Comparison of ENCODE assay signal across 8 mouse cellular contexts in the genomic region with DNA sequence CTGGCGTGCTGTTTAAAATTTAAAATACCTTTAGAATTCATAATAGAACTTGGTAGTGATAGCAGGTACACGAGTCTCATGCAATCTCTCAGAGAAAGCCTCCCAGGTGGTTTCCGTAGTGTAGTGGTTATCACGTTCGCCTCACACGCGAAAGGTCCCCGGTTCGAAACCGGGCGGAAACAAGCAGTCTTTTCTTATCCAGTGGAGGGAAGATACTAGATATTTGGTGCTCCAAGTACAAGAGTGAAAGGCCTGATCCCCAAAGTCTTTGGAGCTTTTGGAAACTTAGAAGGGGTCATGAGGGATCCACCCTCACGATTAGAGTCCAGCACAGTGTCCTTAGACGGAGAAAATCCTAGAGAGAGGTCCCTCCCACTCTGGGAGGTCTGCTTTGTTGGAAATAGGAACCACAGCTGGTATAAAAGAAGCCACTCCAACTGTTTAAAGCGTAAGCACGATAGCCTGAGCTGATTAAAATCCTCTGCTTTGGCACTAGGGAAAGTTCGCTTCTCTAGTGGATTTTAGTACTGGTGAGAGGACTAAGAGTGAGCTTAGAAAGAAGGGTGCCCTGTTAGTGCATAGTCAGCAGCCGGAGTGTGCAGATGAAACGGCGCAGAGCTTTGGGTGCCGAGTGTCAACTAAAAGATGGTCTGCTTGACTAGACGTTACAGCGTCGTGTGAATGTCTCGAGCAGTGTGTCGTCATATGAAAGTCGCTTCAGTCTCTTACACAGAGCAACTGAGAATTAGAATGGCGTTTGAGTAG. TPM values are rescaled to one million over a fixed set of nuclear protein-coding genes. Genes with fewer than 3 reads are reported as not detected.
DNase-seq lines count a peak whose midpoint lies in the region; ATAC-seq and TF ChIP-seq lines count a peak whose summit lies in the region.

No protein-coding gene starts in this region.

- no peaks in the 10 kb centered on the region for H3K9me3 ChIP-seq in lung, embryonic 14.5 days (ENCODE audit: low read depth, low read length)
- H3K9me3 ChIP-seq in lung, postnatal 0 days (ENCODE audit: low read length): no peaks in the 10 kb centered on the region
- H3K9me3 ChIP-seq in hindbrain, embryonic 14.5 days (ENCODE audit: control insufficient read depth, low read length): no peaks in the 10 kb centered on the region; the same call in 1 of the 2 replicates

- no peaks in the 10 kb centered on the region for H3K4me1 ChIP-seq in lung, embryonic 14.5 days (ENCODE audit: insufficient read depth)
- 0 out of 2 replicates have a peak, but pooled peaks cover 3% of the 10 kb centered on the region for H3K4me1 ChIP-seq in lung, postnatal 0 days (ENCODE audit: insufficient read depth, low read depth, low read length)
- H3K4me1 ChIP-seq in hindbrain, embryonic 14.5 days (replicated peaks; ENCODE audit: control insufficient read depth, insufficient read depth, low read length): 0 out of 2 replicates have a peak, but pooled peaks cover 4% of the 10 kb centered on the region

- no peaks in the 10 kb centered on the region for H3K36me3 ChIP-seq in lung, embryonic 14.5 days (ENCODE audit: insufficient read depth)
- H3K36me3 ChIP-seq in lung, postnatal 0 days (ENCODE audit: insufficient read depth, low read length): no peaks in the 10 kb centered on the region
- H3K36me3 ChIP-seq in hindbrain, embryonic 14.5 days (replicated peaks; ENCODE audit: control insufficient read depth, insufficient read depth): no peaks in the 10 kb centered on the region

- ATAC-seq in lung, embryonic 14.5 days (ENCODE audit: insufficient read depth): no peak; the same call in 1 of the 2 replicates
- no peak for ATAC-seq in lung, postnatal 0 days
- ATAC-seq in hindbrain, embryonic 14.5 days (ENCODE audit: low FRiP score): no peak

- H3K9ac ChIP-seq in lung, embryonic 14.5 days: no peak overlapping the region
- H3K9ac ChIP-seq in lung, postnatal 0 days (replicated peaks; ENCODE audit: low read depth): no peak overlapping the region
- H3K9ac ChIP-seq in hindbrain, embryonic 14.5 days: no peak overlapping the region

- H3K4me2 ChIP-seq in lung, embryonic 14.5 days: peak overlapping the region; percentile 56
- H3K4me2 ChIP-seq in lung, postnatal 0 days (replicated peaks; ENCODE audit: low read depth, low read length): no peak overlapping the region; the same call in 1 of the 2 replicates
- no peak overlapping the region for H3K4me2 ChIP-seq in hindbrain, embryonic 14.5 days (replicated peaks)

- DNase-seq in lung, embryonic 14.5 days: peak; percentile 62
- DNase-seq in lung, postnatal 0 days (ENCODE audit: low spot score): no peak
- peak; percentile 99 for DNase-seq in R1 (ENCODE audit: low read depth, low spot score)
- peak; percentile 78 for DNase-seq in induced T-regulatory cell, adult 2 months (ENCODE audit: low read depth)
- peak; percentile 64 for DNase-seq in retina, embryonic 14.5 days (ENCODE audit: low spot score)
- no peak for DNase-seq in urinary bladder, adult 18-20 months (ENCODE audit: low spot score in 2 of 2)
- no peak for DNase-seq in hindbrain, embryonic 14.5 days (ENCODE audit: low spot score)
- DNase-seq in kidney, postnatal 14 days: no peak

- WGBS in lung, embryonic 14.5 days: 3% methylated on average over 27 of the region's 27 CpGs
- WGBS in lung, postnatal 0 days: 5% methylated on average over 27 of the region's 27 CpGs
- 3% methylated on average over 27 of the region's 27 CpGs for WGBS in hindbrain, embryonic 14.5 days

- TF ChIP-seq EP300 in lung, postnatal 0 days (IDR thresholded peaks at IDR 0.05): no peak

- H3K27me3 ChIP-seq in lung, embryonic 14.5 days (ENCODE audit: insufficient read depth, low read length): peaks cover 92% of the 10 kb centered on the region
- peaks cover 83% of the 10 kb centered on the region for H3K27me3 ChIP-seq in lung, postnatal 0 days (replicated peaks; ENCODE audit: insufficient read depth, low read length)
- peaks cover 97% of the 10 kb centered on the region for H3K27me3 ChIP-seq in hindbrain, embryonic 14.5 days (ENCODE audit: control insufficient read depth, insufficient read depth, low read length)

- no peak overlapping the region for H3K27ac ChIP-seq in lung, embryonic 14.5 days (ENCODE audit: low read depth)
- H3K27ac ChIP-seq in lung, postnatal 0 days (ENCODE audit: low read length): no peak overlapping the region
- H3K27ac ChIP-seq in hindbrain, embryonic 14.5 days: no peak overlapping the region

- no peak for TF ChIP-seq CTCF in lung, embryonic 14.5 days (IDR thresholded peaks at IDR 0.05; ENCODE audit: low read depth)
- TF ChIP-seq CTCF in lung, postnatal 0 days (IDR thresholded peaks at IDR 0.05): no peak

- H3K4me3 ChIP-seq in lung, embryonic 14.5 days (ENCODE audit: low read depth, low read length): peak overlapping the region; percentile 9; the same call in 1 of the 2 replicates
- H3K4me3 ChIP-seq in lung, postnatal 0 days (ENCODE audit: low read depth, low read length): no peak overlapping the region
- no peak overlapping the region for H3K4me3 ChIP-seq in hindbrain, embryonic 14.5 days (replicated peaks; ENCODE audit: low read length)

RNA-seq across cellular contexts. Expression of gene Fcgr1, which starts 39.0 kb away (rescaled TPM):
- 3.3 and 3.9 TPM in 2 replicates for polyA plus RNA-seq in lung, embryonic 14.5 days (2014; fragmentation: Nextera tagmentation; extraction: Ambion mirVana)
- polyA plus RNA-seq in lung, postnatal 0 days (2015; fragmentation: Nextera tagmentation; extraction: Ambion mirVana): 4.7 and 5.3 TPM in 2 replicates
- 1.8 and 3.1 TPM in 2 replicates for polyA plus RNA-seq in hindbrain, embryonic 14.5 days (2014; fragmentation: Nextera tagmentation; extraction: Ambion mirVana)

Comparison
In these comparisons a context has a peak if more than half of its experiments do, and no peak if none do; other contexts are left out.
1. DNase-seq: peak in lung, embryonic 14.5 days (single experiment), R1 (single experiment), induced T-regulatory cell, adult 2 months (single experiment) and retina, embryonic 14.5 days (single experiment); none in lung, postnatal 0 days (single experiment), urinary bladder, adult 18-20 months (0 of 2), hindbrain, embryonic 14.5 days (single experiment) and kidney, postnatal 14 days (single experiment).